Mouse (Mus musculus): ENCODE data around the gene Zfhx3. TPM values are rescaled to one million over a fixed set of nuclear protein-coding genes. Genes with fewer than 3 reads are reported as not detected.

The Zfhx3 gene
- polyA plus RNA-seq, 1 experiment from 2014 or later: 34.7 TPM

DNA sequence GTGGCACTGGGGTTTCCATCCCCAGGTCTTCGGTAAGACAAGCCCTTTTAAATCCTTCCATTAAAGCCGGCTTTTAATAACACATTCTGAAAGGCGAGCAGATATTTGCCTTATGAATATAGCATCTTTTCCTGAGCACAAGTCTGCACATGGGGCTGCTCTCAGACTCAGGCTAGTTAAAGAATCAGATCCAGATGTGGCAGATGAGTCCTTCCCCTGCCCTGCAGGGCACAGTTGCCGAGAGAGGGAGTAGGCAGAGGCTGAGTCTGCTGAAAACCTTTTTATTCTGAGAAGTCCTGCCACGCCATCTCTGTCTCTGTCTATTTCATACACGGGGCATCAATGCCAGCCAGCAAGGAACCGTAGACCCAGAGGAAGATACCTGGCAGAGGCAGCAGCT, 289.9 kb downstream of the Zfhx3 start:
- H3K27me3 ChIP-seq (ENCODE audit: control insufficient read depth, insufficient read depth, low read length): no peaks in the 10 kb centered on the region; the same call in 1 of the 2 replicates

DNA sequence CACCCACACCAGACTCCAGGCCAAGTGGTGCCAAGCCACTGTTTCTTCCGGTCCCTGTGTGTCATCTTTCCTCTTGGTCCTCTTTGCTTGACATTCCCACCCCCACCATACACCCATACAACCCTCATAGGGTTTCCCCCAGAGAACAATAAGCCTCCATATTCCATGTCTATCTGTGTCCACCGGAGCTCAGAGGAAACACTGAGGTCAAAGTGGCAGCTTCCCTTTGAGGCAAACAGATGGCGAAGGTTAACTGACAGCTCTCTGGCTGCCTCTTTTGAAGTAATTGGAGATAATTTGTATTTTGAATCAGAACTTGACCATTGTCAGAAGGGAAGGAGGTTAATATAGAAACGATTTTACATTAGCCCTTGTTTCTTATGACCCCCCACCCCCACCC, 292.0 kb downstream of the Zfhx3 start:
- Histone ChIP-seq H3K9ac (no peak overlapping the region), H3K9me3 (ENCODE audit: control insufficient read depth, low read length) (no peaks in the 10 kb centered on the region), H3K4me3 (replicated peaks; ENCODE audit: low read length) (no peak overlapping the region), H3K36me3 (replicated peaks; ENCODE audit: control insufficient read depth, insufficient read depth) (no peaks in the 10 kb centered on the region), H3K27me3 (ENCODE audit: control insufficient read depth, insufficient read depth, low read length) (peaks cover 6% of the 10 kb centered on the region; the same call in 1 of the 2 replicates), H3K4me2 (replicated peaks) (no peak overlapping the region), H3K27ac (no peak overlapping the region), H3K4me1 (replicated peaks; ENCODE audit: control insufficient read depth, insufficient read depth, low read length) (no peaks in the 10 kb centered on the region)
- no peak for ATAC-seq (ENCODE audit: low FRiP score)
- DNase-seq (ENCODE audit: low spot score): no peak
- 44% methylated on average over 4 of the region's 4 CpGs for WGBS

More for the DNA sequence above, 289.9 kb downstream of the Zfhx3 start:
- no peak for ATAC-seq (ENCODE audit: low FRiP score)
- 70% methylated on average over 7 of the region's 7 CpGs for WGBS
- Histone ChIP-seq H3K27ac (no peak overlapping the region), H3K4me1 (replicated peaks; ENCODE audit: control insufficient read depth, insufficient read depth, low read length) (no peaks in the 10 kb centered on the region), H3K9ac (no peak overlapping the region), H3K4me3 (replicated peaks; ENCODE audit: low read length) (no peak overlapping the region), H3K36me3 (replicated peaks; ENCODE audit: control insufficient read depth, insufficient read depth) (no peaks in the 10 kb centered on the region), H3K4me2 (replicated peaks) (no peak overlapping the region), H3K9me3 (ENCODE audit: control insufficient read depth, low read length) (no peaks in the 10 kb centered on the region)
- DNase-seq (ENCODE audit: low spot score): no peak

DNA sequence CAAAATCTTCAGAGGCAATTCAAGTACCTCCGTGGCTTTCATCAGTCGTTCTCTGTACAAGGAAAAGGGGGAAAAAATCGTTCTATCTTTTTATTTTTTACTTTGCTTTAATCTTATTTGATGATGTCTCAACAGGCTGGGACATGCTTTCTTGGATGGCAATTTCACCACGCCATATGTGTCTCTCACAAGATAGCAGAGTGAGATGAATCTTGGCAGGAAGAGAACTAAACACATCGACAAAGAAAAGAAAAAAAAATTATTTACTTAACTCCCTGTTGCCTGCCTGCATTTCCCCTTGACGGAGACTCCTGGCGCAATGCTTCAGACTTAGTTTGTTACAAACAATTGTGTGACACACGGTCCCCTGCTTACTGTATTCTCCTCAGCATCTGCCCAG, 294.3 kb downstream of the Zfhx3 start:
- ATAC-seq (ENCODE audit: low FRiP score) (no peak), DNase-seq (ENCODE audit: low spot score) (no peak)
- no peak overlapping the region for H3K9ac ChIP-seq
- no peaks in the 10 kb centered on the region; the same call in 1 of the 2 replicates for H3K4me1 ChIP-seq (replicated peaks; ENCODE audit: control insufficient read depth, insufficient read depth, low read length)
- H3K27me3 ChIP-seq (ENCODE audit: control insufficient read depth, insufficient read depth, low read length): peaks cover 16% of the 10 kb centered on the region; the same call in 1 of the 2 replicates
- no peaks in the 10 kb centered on the region for H3K36me3 ChIP-seq (replicated peaks; ENCODE audit: control insufficient read depth, insufficient read depth)
- H3K4me3 ChIP-seq (replicated peaks; ENCODE audit: low read length): no peak overlapping the region
- no peak overlapping the region for H3K4me2 ChIP-seq (replicated peaks)
- no peak overlapping the region for H3K27ac ChIP-seq
- 69% methylated on average over 8 of the region's 8 CpGs for WGBS
- no peaks in the 10 kb centered on the region for H3K9me3 ChIP-seq (ENCODE audit: control insufficient read depth, low read length)

DNA sequence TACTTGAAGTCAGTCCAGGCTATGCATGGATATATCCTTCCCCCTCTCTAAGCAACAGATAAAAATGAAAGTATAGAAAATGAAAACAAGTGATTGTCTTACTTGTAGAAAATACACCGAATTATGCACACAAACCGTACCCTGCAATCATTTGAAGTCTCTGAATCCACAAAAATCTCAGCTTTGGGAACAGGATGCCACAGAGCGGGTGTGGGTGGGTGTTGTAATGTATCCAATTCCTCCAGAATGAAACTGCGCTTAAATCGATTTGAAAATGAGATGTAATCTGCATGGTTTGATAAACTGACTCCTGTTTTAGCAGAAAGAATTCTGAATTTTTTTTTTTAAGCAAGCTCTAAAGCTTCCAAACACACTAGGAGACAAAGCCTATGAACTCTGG, 297.1 kb downstream of the Zfhx3 start:
- DNase-seq (ENCODE audit: low spot score): no peak
- WGBS: 82% methylated on average over 5 of the region's 5 CpGs

DNA sequence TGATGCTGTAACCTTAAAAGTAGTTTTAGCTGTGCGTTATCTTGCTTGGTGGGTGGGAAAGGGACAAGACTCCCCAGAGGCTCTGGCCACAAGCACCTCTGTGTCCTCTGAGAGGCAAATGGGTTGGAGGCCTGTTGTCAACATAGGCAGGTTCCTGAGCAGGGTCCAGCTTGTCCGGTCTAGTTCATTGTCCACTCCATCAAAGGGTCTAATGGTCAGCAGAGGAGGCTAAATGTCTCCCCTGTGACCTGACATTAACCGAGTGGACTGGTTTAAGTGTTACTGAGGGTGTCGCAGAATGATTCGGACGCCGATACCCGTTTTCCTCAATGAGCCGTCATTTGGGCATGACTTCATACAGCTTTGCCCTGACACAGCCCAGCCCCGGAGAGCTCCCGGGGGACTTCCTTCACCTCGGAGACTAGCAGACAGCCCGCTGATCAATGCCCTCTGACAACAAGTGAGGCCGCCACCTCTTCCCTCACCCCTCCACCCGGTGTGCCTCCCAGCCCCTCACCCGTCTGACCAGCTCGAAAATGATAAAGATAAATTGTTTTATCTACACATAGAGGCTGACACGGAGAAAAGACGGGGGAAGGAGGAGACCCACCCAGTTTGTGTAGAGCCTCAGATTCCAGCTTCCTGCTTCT, 298.7 kb downstream of the Zfhx3 start:
- ATAC-seq (ENCODE audit: low FRiP score): no peak
- Histone ChIP-seq H3K27me3 (ENCODE audit: control insufficient read depth, insufficient read depth, low read length) (peaks cover 22% of the 10 kb centered on the region; the same call in 1 of the 2 replicates), H3K9ac (peak overlapping the region; percentile 38), H3K36me3 (replicated peaks; ENCODE audit: control insufficient read depth, insufficient read depth) (no peaks in the 10 kb centered on the region), H3K4me3 (replicated peaks; ENCODE audit: low read length) (no peak overlapping the region), H3K9me3 (ENCODE audit: control insufficient read depth, low read length) (no peaks in the 10 kb centered on the region), H3K4me1 (replicated peaks; ENCODE audit: control insufficient read depth, insufficient read depth, low read length) (peaks cover 28% of the 10 kb centered on the region), H3K4me2 (replicated peaks) (peak overlapping the region; percentile 38), H3K27ac (peak overlapping the region; percentile 33)
- no peak for DNase-seq (ENCODE audit: low spot score)
- 12% methylated on average over 19 of the region's 19 CpGs for WGBS

More for the DNA sequence above, 297.1 kb downstream of the Zfhx3 start:
- Histone ChIP-seq H3K9ac (no peak overlapping the region), H3K4me1 (replicated peaks; ENCODE audit: control insufficient read depth, insufficient read depth, low read length) (peaks cover 12% of the 10 kb centered on the region; the same call in 1 of the 2 replicates), H3K4me3 (replicated peaks; ENCODE audit: low read length) (no peak overlapping the region), H3K27ac (no peak overlapping the region), H3K4me2 (replicated peaks) (no peak overlapping the region), H3K27me3 (ENCODE audit: control insufficient read depth, insufficient read depth, low read length) (peaks cover 22% of the 10 kb centered on the region; the same call in 1 of the 2 replicates), H3K36me3 (replicated peaks; ENCODE audit: control insufficient read depth, insufficient read depth) (no peaks in the 10 kb centered on the region), H3K9me3 (ENCODE audit: control insufficient read depth, low read length) (no peaks in the 10 kb centered on the region)
- no peak for ATAC-seq (ENCODE audit: low FRiP score)

DNA sequence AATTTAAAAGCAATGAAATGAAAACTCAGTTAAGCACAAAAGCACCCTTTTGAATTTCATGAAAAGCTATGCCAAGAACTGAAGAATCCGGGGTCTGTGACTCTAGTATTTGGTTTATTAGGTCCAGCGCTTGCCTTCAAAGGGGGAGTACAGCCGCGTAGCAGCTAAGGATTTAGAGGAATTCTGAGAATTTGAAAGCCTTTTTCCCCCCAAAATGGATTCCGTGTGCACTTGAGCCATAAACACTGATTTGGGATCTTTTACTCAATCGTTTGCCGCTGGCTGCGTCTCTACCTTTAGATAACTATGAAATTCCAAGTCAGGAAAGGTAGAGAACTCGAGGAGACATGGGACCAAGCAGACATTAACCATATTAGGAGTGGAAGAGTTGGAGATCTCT, 300.8 kb downstream of the Zfhx3 start:
- H3K27ac ChIP-seq: peak overlapping the region; percentile 90; the same call in 1 of the 2 replicates
- H3K27me3 ChIP-seq (ENCODE audit: control insufficient read depth, insufficient read depth, low read length): peaks cover 22% of the 10 kb centered on the region
- no peak overlapping the region for H3K4me3 ChIP-seq (replicated peaks; ENCODE audit: low read length)
- DNase-seq (ENCODE audit: low spot score) (no peak), ATAC-seq (ENCODE audit: low FRiP score) (no peak)
- no peak overlapping the region for H3K4me2 ChIP-seq (replicated peaks)
- H3K9ac ChIP-seq: no peak overlapping the region
- H3K9me3 ChIP-seq (ENCODE audit: control insufficient read depth, low read length): no peaks in the 10 kb centered on the region
- H3K4me1 ChIP-seq (replicated peaks; ENCODE audit: control insufficient read depth, insufficient read depth, low read length): peaks cover 40% of the 10 kb centered on the region
- 36% methylated on average over 9 of the region's 9 CpGs for WGBS
- H3K36me3 ChIP-seq (replicated peaks; ENCODE audit: control insufficient read depth, insufficient read depth): no peaks in the 10 kb centered on the region

DNA sequence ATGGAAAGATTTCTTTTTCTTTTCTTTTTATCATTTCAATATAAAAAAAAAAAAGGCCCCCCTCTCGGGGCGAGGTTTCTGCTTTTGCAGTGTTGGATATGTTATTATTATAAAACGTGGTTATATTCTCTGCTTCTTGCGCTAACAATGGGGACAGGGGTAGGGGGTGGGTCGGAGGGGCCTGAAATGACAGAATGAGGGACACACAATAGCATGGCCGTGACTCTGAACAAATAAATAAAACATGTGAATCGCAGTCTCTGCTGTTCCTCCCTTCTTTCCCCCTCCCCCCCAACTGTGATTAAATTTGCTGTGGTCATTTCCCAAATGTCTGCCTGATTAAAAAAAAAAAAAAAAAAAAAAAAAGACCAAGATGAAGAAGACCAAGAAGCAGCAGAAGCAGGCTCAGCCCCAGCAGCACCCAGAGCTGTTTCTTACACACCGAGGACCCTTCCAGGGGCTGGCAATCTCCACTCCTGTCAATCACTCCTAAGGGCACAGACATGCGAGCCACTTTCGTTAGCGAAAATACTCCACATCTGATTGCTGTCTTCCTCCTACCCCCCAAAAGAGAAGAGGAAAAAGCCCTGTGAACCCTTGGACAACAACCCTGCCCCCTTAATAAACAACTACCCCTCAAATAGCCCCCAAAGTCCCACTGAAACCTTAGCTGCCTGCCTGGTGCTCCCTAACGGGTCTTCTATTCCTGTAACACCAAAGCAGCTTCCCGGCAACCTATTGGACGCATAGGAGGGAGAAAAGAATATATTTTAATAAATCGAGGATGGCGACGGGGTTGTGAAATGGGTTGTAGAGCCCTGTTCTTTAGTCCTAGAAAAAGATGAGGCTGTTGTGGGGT, 302.4 kb downstream of the Zfhx3 start:
- Histone ChIP-seq H3K27me3 (ENCODE audit: control insufficient read depth, insufficient read depth, low read length) (peaks cover 15% of the 10 kb centered on the region), H3K9me3 (ENCODE audit: control insufficient read depth, low read length) (no peaks in the 10 kb centered on the region), H3K27ac (peak overlapping the region; percentile 90), H3K4me3 (replicated peaks; ENCODE audit: low read length) (no peak overlapping the region; the same call in 1 of the 2 replicates), H3K4me1 (replicated peaks; ENCODE audit: control insufficient read depth, insufficient read depth, low read length) (peaks cover 40% of the 10 kb centered on the region), H3K36me3 (replicated peaks; ENCODE audit: control insufficient read depth, insufficient read depth) (no peaks in the 10 kb centered on the region), H3K4me2 (replicated peaks) (peak overlapping the region; percentile 40), H3K9ac (peak overlapping the region; percentile 24)
- ATAC-seq (ENCODE audit: low FRiP score) (peak; percentile 48; the same call in 1 of the 2 replicates), DNase-seq (ENCODE audit: low spot score) (no peak)
- 11% methylated on average over 17 of the region's 17 CpGs for WGBS

DNA sequence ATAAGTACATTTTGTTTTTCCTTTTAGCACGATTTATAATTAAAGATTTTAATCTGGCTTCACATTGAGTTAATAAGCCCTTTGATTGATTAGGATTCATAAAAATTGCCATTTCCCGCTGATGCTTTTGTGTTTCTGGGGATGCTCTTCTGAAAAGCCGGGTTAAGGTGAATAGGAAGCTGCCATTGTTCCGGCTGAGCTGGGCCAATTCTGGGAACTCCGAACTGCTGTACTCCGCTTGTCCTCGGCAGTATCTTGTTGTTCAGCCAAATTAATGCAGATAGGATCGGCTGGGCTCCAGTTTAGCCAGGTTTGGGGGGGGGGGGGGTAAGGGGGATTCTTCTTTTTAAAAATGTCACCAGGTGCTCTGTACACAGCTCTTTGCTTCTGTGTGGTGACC, 303.1 kb downstream of the Zfhx3 start:
- Histone ChIP-seq H3K4me3 (replicated peaks; ENCODE audit: low read length) (no peak overlapping the region), H3K9me3 (ENCODE audit: control insufficient read depth, low read length) (no peaks in the 10 kb centered on the region), H3K27me3 (ENCODE audit: control insufficient read depth, insufficient read depth, low read length) (peaks cover 14% of the 10 kb centered on the region), H3K4me2 (replicated peaks) (peak overlapping the region; percentile 40), H3K4me1 (replicated peaks; ENCODE audit: control insufficient read depth, insufficient read depth, low read length) (peaks cover 40% of the 10 kb centered on the region), H3K9ac (peak overlapping the region; percentile 24), H3K27ac (peak overlapping the region; percentile 90), H3K36me3 (replicated peaks; ENCODE audit: control insufficient read depth, insufficient read depth) (no peaks in the 10 kb centered on the region)
- DNase-seq (ENCODE audit: low spot score) (no peak), ATAC-seq (ENCODE audit: low FRiP score) (no peak)
- 10% methylated on average over 8 of the region's 8 CpGs for WGBS

Measured in hindbrain, embryonic 14.5 days (tissue).